Mouse (Mus musculus) neutrophil, adult 65 days (primary cell): ENCODE data around the gene Otub2. TPM values are rescaled to one million over a fixed set of nuclear protein-coding genes. Genes with fewer than 3 reads are reported as not detected.

ENCODE experiments used
- total RNA-seq: library from RNA; stranded (reverse); gene quantifications from 2 replicates; pipeline ENCODE4 v1.2.4, GENCODE M21; 2023

Gene Otub2
- 0.82 and 0.85 TPM in 2 replicates for total RNA-seq

DNA sequence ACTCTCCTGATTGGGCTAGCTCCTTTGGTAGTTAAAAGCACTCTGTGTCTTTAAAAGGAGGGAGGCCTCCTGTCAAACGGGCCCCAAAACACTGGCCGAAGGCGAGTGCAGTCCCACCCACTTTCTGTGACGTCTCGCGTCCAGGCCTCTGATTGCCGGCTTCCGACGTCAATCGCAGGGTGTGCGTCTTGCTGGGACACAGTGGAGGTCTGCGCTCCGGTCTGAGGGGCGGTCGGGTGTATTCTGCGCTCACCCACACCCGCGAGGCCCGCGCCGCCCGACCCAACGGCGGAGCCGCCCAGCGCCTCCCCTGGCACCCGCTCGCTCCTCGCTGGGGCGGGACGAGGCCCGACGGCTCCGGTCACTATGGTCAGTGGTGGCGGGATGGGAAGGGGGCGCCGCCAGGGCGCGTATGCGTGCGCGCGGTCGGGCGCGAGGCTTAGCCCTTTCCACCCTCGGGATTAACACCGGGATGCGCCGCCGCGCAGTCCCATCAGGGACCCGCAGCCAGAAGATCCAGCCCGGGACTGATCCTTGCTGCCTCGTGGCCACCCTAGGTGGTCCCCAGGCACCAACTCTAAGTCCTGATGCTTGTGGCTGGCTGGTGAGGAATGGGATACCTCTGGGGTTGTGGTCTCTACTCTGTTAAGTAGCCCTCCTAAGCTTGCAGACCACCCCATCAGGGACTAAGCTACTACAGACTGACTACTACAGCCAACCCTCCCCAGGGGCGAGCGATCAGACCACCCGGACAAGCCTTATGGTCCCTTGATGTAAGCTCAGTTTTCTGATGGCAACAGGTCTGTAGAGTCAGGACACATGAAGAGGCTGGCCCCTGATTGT is at the start of gene Otub2:
TSS of gene Otub2 (plus strand) at position 178 of the 843 bp plus-strand sequence.

DNA sequence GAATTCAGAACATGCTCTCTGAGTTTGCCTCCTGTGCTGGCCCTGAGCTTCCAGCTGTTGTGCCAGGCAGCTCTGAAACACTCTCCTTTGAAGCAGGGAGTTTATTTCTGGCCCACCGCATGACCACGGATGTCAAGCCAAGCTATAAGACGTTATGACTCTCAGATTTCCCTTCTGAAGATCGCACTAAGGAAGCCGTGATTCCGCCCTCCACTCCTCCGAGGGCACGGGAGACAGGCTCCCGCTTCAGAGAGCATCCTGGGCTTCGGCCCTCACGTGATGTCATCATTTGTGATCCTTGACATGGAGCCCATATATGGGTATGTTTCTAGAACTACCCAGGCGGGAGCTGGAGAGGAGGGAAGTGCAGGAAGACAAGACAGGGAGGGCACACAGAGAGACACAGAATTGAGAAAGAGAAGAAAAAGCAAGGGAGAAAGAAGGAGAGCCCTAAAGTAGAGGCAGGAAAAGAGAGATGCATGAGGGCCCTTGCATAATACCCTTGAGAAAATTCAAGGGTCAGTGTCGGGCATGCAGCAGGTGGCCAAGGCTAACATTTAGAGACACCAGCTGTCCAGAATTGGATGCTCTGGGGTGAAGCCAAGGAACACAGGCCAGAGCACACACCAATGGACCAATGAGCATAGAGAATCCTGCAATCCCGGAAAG is 32.6 kb upstream of the Otub2 start, which contains the start of gene Asb2:
TSS of gene Asb2 (minus strand) at position 256 of the 669 bp plus-strand sequence.

DNA sequence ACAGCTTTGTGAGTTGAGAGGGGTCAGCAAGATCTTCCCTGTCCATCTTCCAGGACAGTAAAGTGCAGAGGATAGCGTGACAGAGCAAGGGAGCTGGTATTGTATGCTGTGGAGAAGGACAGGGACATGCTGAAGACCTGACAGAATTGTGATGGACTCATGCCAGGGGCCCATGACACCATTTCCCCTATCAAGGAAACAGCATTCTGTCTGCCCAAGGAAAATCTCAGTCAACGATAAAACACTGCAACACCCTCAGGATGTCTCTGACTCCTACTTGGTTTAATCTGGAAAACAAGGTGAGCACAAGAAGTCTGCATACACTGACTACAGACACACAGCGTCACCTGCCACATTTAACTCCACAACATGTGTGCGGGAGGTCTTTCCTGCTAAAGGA is 19.2 kb downstream of the Otub2 start, which contains the start of gene 9330161L09Rik:
TSS of gene 9330161L09Rik (minus strand) at position 101 of the 400 bp plus-strand sequence.

DNA sequence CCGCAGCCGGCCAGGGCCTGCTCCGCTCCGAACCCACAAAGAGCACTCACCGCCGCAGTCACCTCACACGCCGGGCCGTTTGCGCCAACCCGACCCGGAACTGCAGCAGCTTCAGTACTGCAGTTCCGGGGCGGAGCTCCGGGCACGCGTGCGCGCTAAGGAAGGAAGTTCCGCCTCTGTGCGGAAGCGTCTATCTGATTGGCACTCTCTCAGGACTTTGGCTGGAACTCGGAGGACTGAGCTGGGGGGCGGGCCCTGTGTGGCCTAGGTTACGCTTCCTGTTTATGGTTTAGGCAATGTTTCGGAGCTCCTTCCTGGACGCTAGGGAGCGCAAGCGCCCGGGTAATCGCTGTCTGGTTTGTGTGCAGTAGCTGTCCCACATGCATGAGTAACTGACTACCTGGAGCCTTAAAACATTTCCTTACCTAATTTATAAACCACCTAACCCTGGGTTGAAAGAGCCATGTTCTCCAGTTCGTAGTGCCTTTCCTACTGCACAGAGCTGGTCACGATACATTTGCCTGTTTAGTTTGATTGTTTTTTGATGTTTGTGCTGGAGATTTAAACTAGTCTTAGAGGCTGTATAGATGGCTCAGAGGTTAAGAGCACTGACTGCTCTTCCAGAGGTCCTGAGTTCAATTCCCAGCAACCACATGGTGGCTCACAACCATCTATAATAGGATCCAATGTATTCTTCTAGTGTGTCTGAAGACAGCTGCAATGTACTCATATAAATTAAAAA is 37.4 kb downstream of the Otub2 start, which contains the start of gene Ddx24:
TSS of gene Ddx24 (minus strand) at position 102 of the 742 bp plus-strand sequence.

DNA sequence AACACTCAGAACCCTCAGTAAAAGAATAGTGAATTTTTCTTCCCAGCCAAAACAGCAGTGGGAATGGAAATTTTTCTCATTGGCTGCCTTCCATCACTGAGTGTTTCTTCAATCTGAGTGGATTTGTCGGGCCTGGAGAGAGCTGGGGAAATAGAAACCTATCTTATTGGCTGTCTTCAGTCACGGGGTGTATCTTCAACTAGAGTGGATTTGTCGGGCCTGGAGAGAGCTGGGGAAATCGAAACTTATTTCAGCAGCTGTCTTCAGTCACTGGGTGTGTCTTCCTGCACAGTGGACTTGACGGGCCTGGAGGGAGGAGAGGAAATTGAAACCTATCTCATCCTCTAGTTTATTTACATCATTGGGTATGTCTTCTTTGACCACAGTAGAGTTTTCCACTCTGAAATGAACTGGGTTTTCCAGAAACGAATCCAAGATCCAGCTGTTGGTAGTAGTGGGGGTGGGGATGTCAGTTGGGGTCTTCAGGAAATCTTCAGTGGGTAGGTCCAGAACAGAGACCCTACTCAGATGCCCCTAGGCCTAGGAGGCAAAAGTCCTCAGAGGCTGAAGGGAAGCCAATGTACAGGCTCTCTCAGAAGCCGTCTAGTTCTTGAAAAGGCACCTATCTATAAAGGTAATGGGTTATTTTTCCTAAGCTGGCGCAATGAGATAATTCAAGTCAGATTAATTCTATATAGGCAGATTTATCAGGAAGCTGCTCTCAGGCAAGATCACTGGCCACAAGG is 45.7 kb downstream of the Otub2 start, which contains the start of gene Ifi27:
TSS of gene Ifi27 (plus strand) at position 226 of the 746 bp plus-strand sequence.

DNA sequence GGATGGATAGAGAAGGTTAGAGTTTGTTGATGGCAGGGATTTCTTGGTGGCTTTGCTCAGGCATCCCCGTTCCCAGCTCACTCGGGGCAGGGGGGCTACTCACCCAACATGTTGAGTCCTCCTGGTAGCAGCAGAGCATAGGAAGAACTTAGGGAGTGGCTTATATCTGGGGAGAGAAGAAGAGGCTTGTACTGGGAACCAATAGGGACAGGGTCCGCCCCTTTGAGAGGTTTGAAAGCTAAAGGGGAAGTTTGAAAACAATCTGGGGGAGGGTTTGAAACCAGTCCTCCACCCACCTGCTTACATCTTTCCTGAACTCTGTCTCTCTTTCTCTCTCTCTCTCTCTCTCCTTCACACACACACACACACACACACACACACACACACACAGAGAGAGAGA is 55.0 kb downstream of the Otub2 start, which contains the start of gene Ifi27l2a:
TSS of gene Ifi27l2a (minus strand) at position 157 of the 400 bp plus-strand sequence.

Other genes with a start within 250 kb of the Otub2 start
- gene Prima1, start 146.5 kb upstream of the Otub2 start, total RNA-seq, result not detected in 2 replicates
- gene Fam181a, start 77.7 kb upstream of the Otub2 start, total RNA-seq, result not detected in 2 replicates
- gene Asb2, start 32.7 kb upstream of the Otub2 start, total RNA-seq, result 0.16 TPM in 1 of 2 replicates, not detected in the other
- gene 9330161L09Rik, start 19.1 kb downstream of the Otub2 start, total RNA-seq, result 4.9 and 5.0 TPM in 2 replicates
- gene Ddx24, start 37.1 kb downstream of the Otub2 start, total RNA-seq, result 79.5 and 108 TPM in 2 replicates
- gene Ifi27, start 45.5 kb downstream of the Otub2 start, total RNA-seq, result 81.2 and 96.7 TPM in 2 replicates
- gene Ifi27l2a, start 55.0 kb downstream of the Otub2 start, total RNA-seq, result 51.4 and 140 TPM in 2 replicates
- gene Ifi27l2b, start 68.5 kb downstream of the Otub2 start, total RNA-seq, result not detected in 2 replicates
- gene Ppp4r4, start 143.6 kb downstream of the Otub2 start, total RNA-seq, result 0.44 TPM in 1 of 2 replicates, not detected in the other
- gene Serpina10, start 242.8 kb downstream of the Otub2 start, total RNA-seq, result 0.13 TPM in 1 of 2 replicates, not detected in the other